Mouse (Mus musculus): ENCODE measurements at regions not wholly inside any gene's neighbourhood (a gene's known extent, or its start where the extent isn't known, plus 50 kb on each side); places are given as distances from the start of the nearest gene placed in this dataset.

DNA sequence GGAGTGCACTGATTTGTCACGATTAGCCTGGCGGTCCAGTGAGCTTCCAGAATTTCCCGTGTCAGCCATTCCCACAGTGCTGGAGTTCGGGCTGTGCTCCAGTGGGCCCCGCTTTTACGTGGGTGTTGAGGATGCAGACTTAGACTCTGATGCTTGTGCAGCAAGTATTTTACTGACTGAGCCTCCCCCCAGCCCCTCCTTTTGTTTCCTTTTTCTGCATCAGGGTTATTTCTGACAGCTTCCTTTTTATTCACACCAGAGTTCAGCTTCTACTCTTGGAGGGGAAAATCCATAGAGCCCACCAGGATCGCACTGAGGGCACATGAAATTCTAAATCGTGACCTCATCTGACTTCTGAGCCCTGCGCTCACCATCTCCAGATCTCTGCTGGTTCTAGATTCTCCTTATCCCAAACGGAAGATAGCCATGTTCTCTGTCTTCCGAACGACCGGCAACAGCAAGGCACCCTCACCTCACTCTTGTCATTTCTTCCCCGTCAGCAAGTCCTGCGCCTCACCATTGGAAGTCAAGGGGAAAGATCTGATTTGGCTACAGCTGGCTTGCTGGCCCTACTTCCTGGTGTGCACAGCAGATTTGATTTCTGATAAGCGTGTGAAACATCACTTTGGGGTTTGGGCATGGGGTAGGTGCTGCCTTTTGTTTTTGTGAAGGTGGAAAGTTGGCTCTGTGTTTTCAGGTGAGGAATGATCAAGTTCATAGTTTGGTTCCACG, 126.8 kb upstream of the Klf3 start:
- WGBS: 21% methylated on average over 17 of the region's 17 CpGs
- peak overlapping the region; percentile 12; the same call in 1 of the 2 replicates for H3K27ac ChIP-seq (ENCODE audit: control insufficient read depth, insufficient read depth, low read length)
- TF ChIP-seq CTCF (IDR thresholded peaks at IDR 0.05; ENCODE audit: borderline replicate concordance, control insufficient read depth, extremely low read depth, insufficient read depth, low read length, poor library complexity) (no peak), POLR2A (IDR thresholded peaks at IDR 0.05; ENCODE audit: control insufficient read depth, extremely low read depth, insufficient read depth, low read length, poor library complexity) (no peak)
- H3K36me3 ChIP-seq (ENCODE audit: control insufficient read depth, insufficient read depth, low read length): no peaks in the 10 kb centered on the region
- H3K27me3 ChIP-seq (ENCODE audit: control insufficient read depth, insufficient read depth, low read length): no peaks in the 10 kb centered on the region
- peak overlapping the region; percentile 27 for H3K4me3 ChIP-seq (ENCODE audit: control insufficient read depth, insufficient read depth, low read length)
- peaks cover 53% of the 10 kb centered on the region for H3K4me1 ChIP-seq (replicated peaks; ENCODE audit: control insufficient read depth, insufficient read depth, low read length)
- DNase-seq: peak; percentile 41

DNA sequence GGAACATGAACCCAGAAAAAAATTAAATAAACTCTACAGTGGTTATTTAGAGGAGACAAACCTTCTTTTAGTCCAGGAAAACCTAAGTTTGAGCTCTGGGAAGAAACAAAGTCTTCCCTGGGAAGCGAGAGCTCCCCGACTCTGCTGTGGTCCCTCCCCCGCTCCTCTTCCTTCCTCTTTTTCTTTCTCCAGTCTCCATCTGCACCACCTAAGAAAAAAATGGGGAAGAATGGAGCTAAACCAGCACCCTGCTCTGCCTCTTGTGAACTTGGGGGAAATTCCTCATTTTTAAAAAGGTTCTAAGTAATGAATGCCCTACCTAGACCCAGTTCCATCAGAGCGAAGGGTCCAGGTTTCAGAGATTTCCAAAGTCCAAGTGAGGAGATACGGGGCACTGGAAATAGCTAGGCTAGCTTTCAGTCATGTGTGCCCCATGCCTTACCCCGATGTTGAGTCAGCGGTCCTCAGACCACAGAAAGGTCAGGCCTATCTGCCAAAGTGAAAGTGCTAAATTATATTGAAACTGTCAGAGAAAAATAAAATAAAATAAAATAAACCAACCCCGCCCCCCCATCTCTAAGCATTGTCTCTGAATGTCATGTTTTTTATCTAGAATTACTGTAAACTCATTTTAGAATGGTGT, 126.1 kb upstream of the Klf3 start:
- TF ChIP-seq CTCF (IDR thresholded peaks at IDR 0.05; ENCODE audit: borderline replicate concordance, control insufficient read depth, extremely low read depth, insufficient read depth, low read length, poor library complexity): no peak
- no peak for TF ChIP-seq POLR2A (IDR thresholded peaks at IDR 0.05; ENCODE audit: control insufficient read depth, extremely low read depth, insufficient read depth, low read length, poor library complexity)
- no peaks in the 10 kb centered on the region for H3K27me3 ChIP-seq (ENCODE audit: control insufficient read depth, insufficient read depth, low read length)
- H3K36me3 ChIP-seq (ENCODE audit: control insufficient read depth, insufficient read depth, low read length): no peaks in the 10 kb centered on the region
- no peak for DNase-seq
- peak overlapping the region; percentile 39; the same call in 1 of the 2 replicates for H3K27ac ChIP-seq (ENCODE audit: control insufficient read depth, insufficient read depth, low read length)
- H3K4me1 ChIP-seq (replicated peaks; ENCODE audit: control insufficient read depth, insufficient read depth, low read length): peaks cover 58% of the 10 kb centered on the region
- WGBS: 32% methylated on average over 8 of the region's 8 CpGs
- no peak overlapping the region for H3K4me3 ChIP-seq (ENCODE audit: control insufficient read depth, insufficient read depth, low read length)

DNA sequence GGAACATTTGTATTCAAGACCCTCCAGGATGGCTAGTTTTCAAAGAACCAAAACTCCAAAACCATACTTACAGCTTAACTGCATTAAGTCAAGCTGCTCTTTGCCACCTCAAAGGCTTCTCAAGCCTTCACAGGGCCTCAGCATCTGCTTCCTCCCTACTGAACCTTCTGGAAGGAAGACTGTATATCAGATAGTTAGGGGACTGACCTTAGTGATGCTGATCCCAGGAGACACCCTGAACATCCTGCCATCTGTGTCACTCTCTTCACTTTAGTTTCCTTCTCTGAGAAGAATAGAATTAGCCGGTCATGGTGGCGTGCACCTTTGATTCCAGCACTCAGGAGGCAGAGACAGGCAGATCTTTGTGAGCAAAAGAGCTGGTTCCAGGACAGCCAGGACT, 124.5 kb upstream of the Klf3 start:
- Histone ChIP-seq H3K27ac (ENCODE audit: control insufficient read depth, insufficient read depth, low read length) (peak overlapping the region; percentile 56; the same call in 1 of the 2 replicates), H3K36me3 (ENCODE audit: control insufficient read depth, insufficient read depth, low read length) (no peaks in the 10 kb centered on the region), H3K27me3 (ENCODE audit: control insufficient read depth, insufficient read depth, low read length) (no peaks in the 10 kb centered on the region), H3K4me1 (replicated peaks; ENCODE audit: control insufficient read depth, insufficient read depth, low read length) (peaks cover 68% of the 10 kb centered on the region), H3K4me3 (ENCODE audit: control insufficient read depth, insufficient read depth, low read length) (no peak overlapping the region)
- WGBS: 37% methylated on average over 2 of the region's 2 CpGs
- peak; percentile 23 for DNase-seq
- TF ChIP-seq POLR2A (IDR thresholded peaks at IDR 0.05; ENCODE audit: control insufficient read depth, extremely low read depth, insufficient read depth, low read length, poor library complexity) (no peak), CTCF (IDR thresholded peaks at IDR 0.05; ENCODE audit: borderline replicate concordance, control insufficient read depth, extremely low read depth, insufficient read depth, low read length, poor library complexity) (no peak)

GRCm38 (mm10) chr5:64679996-64680625, 123.1 kb upstream of the Klf3 start:
- TF ChIP-seq CTCF (IDR thresholded peaks at IDR 0.05; ENCODE audit: borderline replicate concordance, control insufficient read depth, extremely low read depth, insufficient read depth, low read length, poor library complexity) (no peak), POLR2A (IDR thresholded peaks at IDR 0.05; ENCODE audit: control insufficient read depth, extremely low read depth, insufficient read depth, low read length, poor library complexity) (no peak)
- WGBS: 73% methylated on average over 18 of the region's 18 CpGs
- H3K4me3 ChIP-seq (ENCODE audit: control insufficient read depth, insufficient read depth, low read length): no peak overlapping the region
- no peak overlapping the region for H3K27ac ChIP-seq (ENCODE audit: control insufficient read depth, insufficient read depth, low read length)
- H3K27me3 ChIP-seq (ENCODE audit: control insufficient read depth, insufficient read depth, low read length): no peaks in the 10 kb centered on the region
- no peak for DNase-seq
- no peaks in the 10 kb centered on the region for H3K36me3 ChIP-seq (ENCODE audit: control insufficient read depth, insufficient read depth, low read length)
- peaks cover 68% of the 10 kb centered on the region for H3K4me1 ChIP-seq (replicated peaks; ENCODE audit: control insufficient read depth, insufficient read depth, low read length)

- Histone ChIP-seq H3K27me3 (ENCODE audit: control insufficient read depth, insufficient read depth, low read length) (no peaks in the 10 kb centered on the region), H3K36me3 (ENCODE audit: control insufficient read depth, insufficient read depth, low read length) (no peaks in the 10 kb centered on the region), H3K27ac (ENCODE audit: control insufficient read depth, insufficient read depth, low read length) (no peak overlapping the region), H3K4me1 (replicated peaks; ENCODE audit: control insufficient read depth, insufficient read depth, low read length) (peaks cover 64% of the 10 kb centered on the region), H3K4me3 (ENCODE audit: control insufficient read depth, insufficient read depth, low read length) (no peak overlapping the region)
- 5% methylated on average over 5 of the region's 5 CpGs for WGBS
- no peak for DNase-seq
- TF ChIP-seq POLR2A (IDR thresholded peaks at IDR 0.05; ENCODE audit: control insufficient read depth, extremely low read depth, insufficient read depth, low read length, poor library complexity): no peak
- TF ChIP-seq CTCF (IDR thresholded peaks at IDR 0.05; ENCODE audit: borderline replicate concordance, control insufficient read depth, extremely low read depth, insufficient read depth, low read length, poor library complexity): no peak
Observed at GRCm38 (mm10) chr5:64681161-64681560, 122.0 kb upstream of the Klf3 start.

- Histone ChIP-seq H3K27ac (ENCODE audit: control insufficient read depth, insufficient read depth, low read length) (no peak overlapping the region; the same call in 1 of the 2 replicates), H3K4me3 (ENCODE audit: control insufficient read depth, insufficient read depth, low read length) (no peak overlapping the region), H3K4me1 (replicated peaks; ENCODE audit: control insufficient read depth, insufficient read depth, low read length) (peaks cover 53% of the 10 kb centered on the region), H3K27me3 (ENCODE audit: control insufficient read depth, insufficient read depth, low read length) (no peaks in the 10 kb centered on the region), H3K36me3 (ENCODE audit: control insufficient read depth, insufficient read depth, low read length) (no peaks in the 10 kb centered on the region)
- TF ChIP-seq CTCF (IDR thresholded peaks at IDR 0.05; ENCODE audit: borderline replicate concordance, control insufficient read depth, extremely low read depth, insufficient read depth, low read length, poor library complexity) (no peak), POLR2A (IDR thresholded peaks at IDR 0.05; ENCODE audit: control insufficient read depth, extremely low read depth, insufficient read depth, low read length, poor library complexity) (no peak)
- no peak for DNase-seq
- WGBS: 36% methylated on average over 7 of the region's 7 CpGs
Observed at GRCm38 (mm10) chr5:64682326-64682845, 120.8 kb upstream of the Klf3 start.

Measured in thymus, adult 2 months (tissue).